Mouse (Mus musculus) C2C12 (cell line): ENCODE results near the gene Ago3.

Source experiments
- CEBPB ChIP-seq: IDR thresholded peaks from one replicate; pipeline ENCODE4 v1.6.1; 2011; ENCODE audit warnings: low read depth, mild to moderate bottlenecking, control low read depth, moderate library complexity
- CTCF ChIP-seq: IDR thresholded peaks from one replicate; pipeline ENCODE4 v1.5.1; 2011; ENCODE audit not compliant: control insufficient read depth, insufficient read depth, insufficient read length
- MAX ChIP-seq: IDR thresholded peaks from one replicate; pipeline ENCODE4 v1.6.1; 2011; ENCODE audit warnings: mild to moderate bottlenecking, control low read depth
- MYOD1 ChIP-seq: IDR thresholded peaks from one replicate; pipeline ENCODE4 v1.6.1; 2011; ENCODE audit warnings: low read depth; ENCODE audit not compliant: control insufficient read depth, insufficient read length
- USF1 ChIP-seq: IDR thresholded peaks from one replicate; pipeline ENCODE4 v1.6.1; 2011; ENCODE audit warnings: low read depth, mild to moderate bottlenecking, control low read depth, moderate library complexity

DNA sequence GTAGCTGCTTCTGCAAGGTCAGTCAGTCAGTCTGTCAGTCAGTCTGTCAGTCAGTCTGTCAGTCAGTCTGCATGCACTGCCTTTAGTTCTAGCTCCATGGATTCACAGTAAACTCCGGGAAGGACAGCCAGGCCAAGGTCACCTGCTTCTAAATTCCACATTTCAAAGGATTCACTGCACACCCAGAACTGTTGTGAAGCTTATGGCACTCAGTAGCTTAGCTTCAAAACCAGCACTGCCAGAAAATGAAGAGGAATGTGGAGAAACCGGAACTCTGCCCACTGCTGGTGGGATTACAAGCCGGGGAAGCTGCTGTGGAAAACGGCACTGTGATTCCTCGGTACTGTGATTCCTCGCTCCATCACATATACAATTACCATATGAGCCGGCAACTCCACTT is 26.1 kb upstream of the Ago3 start:
- TF ChIP-seq CTCF, result no peak
- TF ChIP-seq MYOD1, result no peak
- no peak for TF ChIP-seq MAX
- TF ChIP-seq USF1, result no peak
- TF ChIP-seq CEBPB, result no peak
